Mouse (Mus musculus) embryonic stem cell, embryonic (primary cell): ENCODE measurements around the gene Ttpal.

Source experiments
- CTCF ChIA-PET, 4 experiments: fragments of 300-600 bp in 2 of 4; fragments of 350-600 bp in 2 of 4; sonication (Branson Sonifier 250); formaldehyde crosslinking; loops; one replicate each; lab custom pipeline; 2022; ENCODE audit warnings: inconsistent platforms in 2 of 4; lab: Charles Lee
- POLR2A ChIA-PET, 4 experiments: fragments of 300-600 bp in 2 of 4; fragments of 350-600 bp in 2 of 4; sonication (Branson Sonifier 250); formaldehyde crosslinking; loops; one replicate each; lab custom pipeline; 2022; ENCODE audit warnings: antibody characterized with exemption in 4 of 4, inconsistent platforms in 1 of 4; lab: Charles Lee

Ttpal gene

DNA sequence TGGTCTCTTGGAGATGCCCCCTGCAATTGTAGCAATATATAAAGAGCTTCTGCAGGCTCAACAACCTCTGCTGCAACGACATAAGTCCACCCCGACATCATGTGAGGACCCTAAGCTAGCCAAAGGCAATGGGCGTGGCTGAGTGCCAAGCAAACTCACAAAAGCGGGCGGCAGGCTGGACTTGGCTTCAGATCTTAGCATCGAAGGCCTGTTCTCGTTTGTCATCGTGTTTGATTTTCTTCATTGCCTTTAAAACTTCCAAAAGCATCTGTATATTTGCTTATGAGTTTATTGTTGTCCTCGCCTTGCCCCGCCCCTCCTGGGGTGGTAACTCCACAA, 18.1 kb upstream of the Ttpal start:
- ChIA-PET POLR2A (interaction anchor here in 2 of 4 experiments (0.6 to 1.2 kb wide), 2 partner anchors 15 to 174 kb away, joined by 3 to 4 read pairs; no protein-coding TSS in a partner anchor), CTCF (interaction anchor here in 3 of 4 experiments (0.7 to 3.2 kb wide), 8 partner anchors 8 to 204 kb away, joined by 3 to 17 read pairs (median 4); no protein-coding TSS in a partner anchor)

DNA sequence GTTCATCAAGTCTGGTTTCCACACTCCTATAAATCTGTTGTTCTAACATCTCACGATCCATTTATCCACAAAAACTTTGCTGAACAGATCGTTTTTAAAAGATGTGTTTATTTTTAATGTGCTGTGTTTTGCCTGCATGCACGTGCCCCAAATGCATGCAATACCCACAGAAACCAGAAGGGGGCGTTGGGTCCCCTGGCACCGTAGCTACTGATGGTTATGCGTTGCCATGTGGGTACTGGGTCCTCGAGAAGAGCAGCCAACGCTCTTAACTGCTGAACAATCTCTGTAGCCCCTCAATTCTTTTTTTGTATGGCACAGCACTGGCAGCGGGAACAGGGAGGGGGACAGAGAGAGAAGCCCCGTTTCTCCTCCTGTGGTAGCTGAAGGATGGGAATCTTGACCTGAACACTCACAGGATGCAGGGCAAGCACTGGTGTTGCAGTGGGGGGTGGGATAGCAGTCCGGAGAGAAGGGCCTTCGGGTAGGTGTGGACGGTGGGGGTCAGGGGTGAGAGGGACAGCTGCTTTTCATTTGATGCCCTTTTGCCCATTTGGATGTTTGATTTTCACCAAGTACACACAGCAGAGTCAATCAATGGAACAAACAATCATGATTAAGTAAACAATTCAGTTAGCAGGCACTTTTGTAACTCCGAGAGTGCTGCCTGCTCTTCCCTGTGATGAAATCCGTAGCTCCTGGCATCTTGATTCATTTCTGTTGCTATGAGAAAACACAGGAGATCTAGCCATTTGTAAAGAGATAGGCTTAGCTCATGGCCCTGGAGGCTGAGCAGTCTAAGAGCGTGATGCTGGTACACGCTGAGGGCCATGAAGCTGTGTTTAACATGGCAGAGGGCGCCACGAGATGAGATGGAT, 15.5 kb upstream of the Ttpal start:
- POLR2A ChIA-PET = interaction anchor here in 3 of 4 experiments (0.5 to 2.1 kb wide), 8 partner anchors 10 to 485 kb away, joined by 3 to 7 read pairs (median 4); no protein-coding TSS in a partner anchor
- CTCF ChIA-PET = interaction anchor here (0.5 to 3.2 kb wide), 45 partner anchors 10 to 1040 kb away, joined by 3 to 33 read pairs (median 4); partner anchors contain the start of gene Ttpal (in 1 of the 4)

DNA sequence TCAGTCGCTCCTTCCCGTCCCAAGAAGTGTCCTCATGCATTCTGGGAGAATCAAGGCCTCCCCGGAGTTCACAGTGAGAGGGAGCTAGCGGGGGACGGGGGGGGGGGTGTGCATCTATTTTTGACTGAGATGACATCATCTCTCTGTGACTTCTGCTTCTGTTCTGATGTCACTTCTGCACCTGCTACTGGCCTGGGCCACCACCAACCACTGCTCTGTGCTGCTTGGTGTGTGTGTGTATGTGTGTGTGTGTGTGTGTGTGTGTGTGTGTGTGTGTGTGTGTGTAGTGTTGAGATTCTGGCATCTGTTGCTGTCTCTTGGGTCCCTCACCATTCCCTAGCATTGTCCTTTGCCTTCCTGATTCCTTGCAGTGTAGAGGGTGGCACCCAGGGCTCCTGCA, 14.6 kb upstream of the Ttpal start:
- ChIA-PET CTCF (interaction anchor here (0.5 to 3.0 kb wide), 6 partner anchors 10 to 317 kb away, joined by 3 to 33 read pairs (median 5); no protein-coding TSS in a partner anchor), POLR2A (interaction anchor here in 1 of 4 experiments (2.1 kb wide), 1 partner anchor 14 kb away, joined by 4 read pairs; no protein-coding TSS in a partner anchor)

DNA sequence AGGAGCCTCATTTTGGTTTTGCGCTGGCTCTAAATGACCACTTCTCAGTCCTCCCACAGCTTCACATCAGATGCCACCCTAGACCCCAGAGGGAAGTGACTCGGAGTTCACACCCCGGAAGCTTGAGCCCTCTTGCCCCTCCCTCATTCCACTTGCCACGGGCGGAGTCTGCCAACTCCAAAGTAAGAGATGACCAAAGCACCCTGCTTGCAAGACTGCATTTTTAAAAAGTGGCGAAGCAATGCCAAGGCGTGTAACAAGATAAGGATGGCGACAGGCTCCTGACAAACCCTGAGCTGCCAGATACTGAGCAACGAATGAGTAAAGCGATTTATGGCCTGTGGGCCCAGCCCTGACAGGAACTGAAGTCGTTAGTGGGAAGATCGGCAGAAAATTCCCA, 11.9 kb upstream of the Ttpal start:
- POLR2A ChIA-PET = no interaction called here

GRCm38 (mm10) chr2:163590996-163591395, 11.1 kb upstream of the Ttpal start:
- ChIA-PET POLR2A (interaction anchor here in 1 of 4 experiments (1.4 kb wide), 1 partner anchor 8 kb away, joined by 4 read pairs; no protein-coding TSS in a partner anchor), CTCF (interaction anchor here in 3 of 4 experiments (0.6 to 1.7 kb wide), 10 partner anchors 16 to 267 kb away, joined by 3 to 15 read pairs (median 4); no protein-coding TSS in a partner anchor)

More for the DNA sequence above, 11.9 kb upstream of the Ttpal start:
- CTCF ChIA-PET = no interaction called here

- CTCF ChIA-PET = interaction anchor here (0.5 to 1.7 kb wide), 38 partner anchors 9 to 574 kb away, joined by 3 to 15 read pairs (median 4); partner anchors contain the start of gene Ttpal (in 2 of the 4)
- POLR2A ChIA-PET = interaction anchor here in 1 of 4 experiments (1.4 kb wide), 1 partner anchor 9 kb away, joined by 4 read pairs; no protein-coding TSS in a partner anchor
Observed at GRCm38 (mm10) chr2:163592084-163592483, 10.0 kb upstream of the Ttpal start.

DNA sequence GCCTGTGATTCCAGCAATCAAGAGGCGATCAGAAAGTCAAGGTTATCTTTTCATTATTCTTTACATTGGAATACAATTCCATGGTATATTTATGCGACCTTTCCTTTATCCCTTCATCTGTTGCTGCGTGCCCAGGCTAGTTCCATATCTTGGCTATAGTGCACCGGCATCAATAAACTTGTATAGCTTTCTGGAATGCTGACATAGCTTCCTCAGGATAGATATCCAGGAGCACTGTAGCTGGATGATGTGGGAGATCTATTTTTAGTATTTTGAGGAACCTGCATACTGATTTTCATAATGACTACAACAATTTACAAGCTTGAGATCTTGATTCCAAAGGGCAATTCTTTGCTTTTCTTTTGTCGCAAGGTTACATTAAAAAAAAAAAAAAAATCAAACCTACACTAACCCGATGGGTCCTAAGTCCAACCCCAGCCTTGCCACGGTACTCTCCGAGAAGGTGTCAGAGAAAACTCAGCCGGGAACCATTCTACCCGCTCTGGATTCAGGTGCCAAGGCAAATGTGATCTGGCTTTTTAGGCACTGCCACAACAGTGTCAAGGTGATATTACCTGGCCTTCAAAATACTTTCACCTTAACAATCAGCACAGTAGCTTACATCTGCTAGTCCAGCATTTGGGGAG, 8.4 kb upstream of the Ttpal start:
- ChIA-PET CTCF (interaction anchor here in 2 of 4 experiments (0.6 to 1.3 kb wide), 4 partner anchors 33 to 254 kb away, joined by 3 to 10 read pairs (median 3); no protein-coding TSS in a partner anchor), POLR2A (interaction anchor here in 2 of 4 experiments (0.6 to 1.2 kb wide), 2 partner anchors 8 to 14 kb away, joined by 4 read pairs; no protein-coding TSS in a partner anchor)

- CTCF ChIA-PET = interaction anchor here in 2 of 4 experiments (0.7 to 4.9 kb wide), 5 partner anchors 9 to 243 kb away, joined by 3 to 33 read pairs (median 4); no protein-coding TSS in a partner anchor
- POLR2A ChIA-PET = no interaction called here
Observed at GRCm38 (mm10) chr2:163595119-163595518, 7.0 kb upstream of the Ttpal start.

DNA sequence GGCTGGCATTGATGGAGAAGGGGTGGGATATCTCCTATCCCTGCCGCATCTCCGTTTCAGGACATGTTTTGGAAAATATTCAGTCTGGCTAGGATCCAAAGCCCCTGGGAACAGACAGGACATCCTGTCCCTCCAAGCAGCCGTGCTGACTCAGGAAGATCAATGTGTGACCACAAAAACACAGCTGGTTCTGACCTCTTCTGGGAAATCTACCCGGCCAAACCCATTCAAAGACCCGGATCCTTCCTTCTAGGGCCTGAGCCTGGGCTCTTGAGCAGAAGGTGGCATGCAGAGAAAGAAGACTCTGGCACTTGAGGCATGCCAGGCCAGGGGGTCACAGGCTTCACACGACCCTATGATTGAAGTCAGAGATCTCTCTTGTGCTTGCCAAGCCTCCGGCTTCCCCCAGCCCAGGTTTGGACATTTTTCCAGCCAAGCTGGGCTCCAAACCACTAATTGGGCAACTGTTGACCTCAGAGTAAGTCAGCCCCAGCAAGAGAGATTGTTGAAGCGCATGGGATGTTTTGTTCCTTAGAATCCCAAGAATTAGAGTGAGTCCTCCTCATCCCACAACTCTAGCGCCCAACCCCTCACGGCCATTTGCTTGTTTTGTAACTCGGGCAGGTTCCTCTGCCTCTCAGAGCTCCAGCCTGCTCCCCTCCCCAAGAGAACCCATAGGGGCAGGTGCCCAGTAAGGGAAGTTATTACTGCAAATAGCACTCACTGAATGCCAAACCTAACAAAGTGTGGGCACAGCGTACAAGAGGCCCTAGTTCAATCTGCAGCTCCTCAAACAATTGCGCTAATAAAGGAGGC, 5.8 kb upstream of the Ttpal start:
- ChIA-PET POLR2A (no interaction called here), CTCF (interaction anchor here in 2 of 4 experiments (0.8 to 4.9 kb wide), 6 partner anchors 10 to 241 kb away, joined by 3 to 33 read pairs (median 5); no protein-coding TSS in a partner anchor)

- POLR2A ChIA-PET = interaction anchor here in 1 of 4 experiments (0.6 kb wide), 1 partner anchor 62 kb away, joined by 5 read pairs; no protein-coding TSS in a partner anchor
- CTCF ChIA-PET = interaction anchor here in 2 of 4 experiments (0.8 to 4.9 kb wide), 6 partner anchors 10 to 191 kb away, joined by 3 to 33 read pairs (median 8); no protein-coding TSS in a partner anchor
Observed at GRCm38 (mm10) chr2:163596873-163597155, 5.3 kb upstream of the Ttpal start.

GRCm38 (mm10) chr2:163597661-163598060, 4.5 kb upstream of the Ttpal start:
- POLR2A ChIA-PET = interaction anchor here (0.6 to 1.1 kb wide), 5 partner anchors 10 to 851 kb away, joined by 3 to 6 read pairs (median 3); no protein-coding TSS in a partner anchor
- CTCF ChIA-PET = interaction anchor here (0.5 to 4.9 kb wide), 19 partner anchors 10 to 1186 kb away, joined by 3 to 33 read pairs (median 4); no protein-coding TSS in a partner anchor

- POLR2A ChIA-PET = interaction anchor here in 3 of 4 experiments (0.8 to 2.1 kb wide), 11 partner anchors 8 to 180 kb away, joined by 3 to 7 read pairs (median 5); partner anchors contain the start of gene Serinc3 (in 1 of the 3)
- CTCF ChIA-PET = interaction anchor here (0.5 to 4.9 kb wide), 32 partner anchors 9 to 395 kb away, joined by 3 to 33 read pairs (median 4); partner anchors contain the start of genes Ada (in 1 of the 4) and Fitm2 (in 1 of the 4)
Observed at GRCm38 (mm10) chr2:163599226-163599625, 2.9 kb upstream of the Ttpal start.

- ChIA-PET POLR2A (interaction anchor here in 1 of 4 experiments (0.6 to 0.7 kb wide), 2 partner anchors 317 to 855 kb away, joined by 3 read pairs; no protein-coding TSS in a partner anchor), CTCF (interaction anchor here in 3 of 4 experiments (0.7 to 1.2 kb wide), 3 partner anchors 9 to 237 kb away, joined by 3 read pairs; no protein-coding TSS in a partner anchor)
Observed at GRCm38 (mm10) chr2:163601066-163601465, 1.0 kb upstream of the Ttpal start.

GRCm38 (mm10) chr2:163601712-163602100, 408 bp upstream of the Ttpal start:
- CTCF ChIA-PET = interaction anchor here (0.5 to 1.6 kb wide), 12 partner anchors 10 to 237 kb away, joined by 3 to 7 read pairs (median 4); partner anchors contain the start of gene Fitm2 (in 1 of the 4)

DNA sequence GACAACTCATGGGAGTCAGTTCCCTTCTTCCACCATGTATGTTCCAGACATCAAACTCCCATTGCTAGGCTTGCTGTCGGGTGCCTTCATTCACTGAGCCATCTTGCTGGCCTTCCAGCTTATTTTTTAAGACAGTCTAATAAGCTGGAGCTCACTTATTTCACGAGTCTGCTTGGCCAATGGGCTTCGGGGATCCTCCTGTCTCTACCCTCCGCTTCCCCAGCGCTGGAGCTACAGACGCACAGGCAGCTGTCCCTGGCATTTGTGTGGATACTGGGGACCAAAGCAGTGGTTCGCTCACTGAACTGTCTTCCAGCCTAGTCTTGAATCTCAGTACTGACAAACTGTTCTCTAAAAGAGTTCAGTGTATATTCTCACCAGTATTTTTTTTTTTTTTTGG, 4.0 kb downstream of the Ttpal start:
- ChIA-PET CTCF (interaction anchor here in 2 of 4 experiments (0.5 to 1.7 kb wide), 3 partner anchors 14 to 71 kb away, joined by 3 to 6 read pairs (median 4); no protein-coding TSS in a partner anchor), POLR2A (interaction anchor here in 2 of 4 experiments (0.7 to 2.7 kb wide), 5 partner anchors 10 to 233 kb away, joined by 3 to 16 read pairs (median 3); no protein-coding TSS in a partner anchor)

More at GRCm38 (mm10) chr2:163601712-163602100, 408 bp upstream of the Ttpal start:
- POLR2A ChIA-PET = interaction anchor here in 3 of 4 experiments (0.6 to 1.6 kb wide), 8 partner anchors 10 to 316 kb away, joined by 3 to 7 read pairs (median 4); no protein-coding TSS in a partner anchor

GRCm38 (mm10) chr2:163608008-163608407, 5.9 kb downstream of the Ttpal start:
- POLR2A ChIA-PET = interaction anchor here in 3 of 4 experiments (0.6 to 2.7 kb wide), 20 partner anchors 9 to 595 kb away, joined by 3 to 16 read pairs (median 3); partner anchors contain the start of genes Pkig (in 1 of the 3) and Serinc3 (in 1 of the 3)
- CTCF ChIA-PET = interaction anchor here in 3 of 4 experiments (0.6 to 5.0 kb wide), 11 partner anchors 9 to 315 kb away, joined by 3 to 28 read pairs (median 4); no protein-coding TSS in a partner anchor
